Comparison of ENCODE assay signal across 19 mouse cellular contexts in the genomic region with DNA sequence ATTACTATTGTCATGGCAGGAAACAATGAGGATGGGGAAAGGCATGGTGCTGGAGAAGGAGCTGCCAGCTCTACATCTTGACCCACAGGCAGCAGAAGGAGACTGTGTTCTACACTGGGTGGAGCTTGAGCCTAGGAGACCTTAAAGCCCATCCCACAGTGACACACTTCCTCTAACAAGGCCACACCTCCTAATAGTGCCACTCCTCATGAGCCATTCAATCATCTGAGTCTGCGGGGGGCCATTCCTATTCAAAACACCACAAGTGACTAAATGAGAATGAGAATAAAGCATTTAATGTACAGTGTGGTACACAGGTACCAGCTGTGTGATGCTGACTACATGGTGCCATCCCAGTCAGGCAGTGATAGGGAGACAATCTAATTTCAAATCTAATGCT.
"Had no signal": no experiment of that assay in that cellular context is flagged by ENCODE, and none has a peak within 500 bp of the region (broad histone marks: within the 10 kb centered on the region; RNA-seq: fewer than 3 reads in every experiment).

No protein-coding gene starts in this region.

- ATAC-seq: midbrain, embryonic 16.5 days had no signal

- H3K36me3 ChIP-seq: midbrain, embryonic 10.5 days; midbrain, embryonic 12.5 days; neural tube, embryonic 13.5 days; neural tube, embryonic 15.5 days had no signal

- H3K27me3 ChIP-seq: neural tube, embryonic 13.5 days; neural tube, embryonic 15.5 days had no signal

- H3K27ac ChIP-seq: midbrain, embryonic 10.5 days; midbrain, embryonic 12.5 days; neural tube, embryonic 13.5 days; neural tube, embryonic 15.5 days had no signal

- H3K4me2 ChIP-seq: lung, embryonic 14.5 days; midbrain, embryonic 12.5 days; neural tube, embryonic 13.5 days; neural tube, embryonic 15.5 days had no signal

- H3K9ac ChIP-seq: lung, embryonic 14.5 days; midbrain, embryonic 12.5 days; neural tube, embryonic 13.5 days; neural tube, embryonic 15.5 days had no signal

- H3K4me3 ChIP-seq: midbrain, embryonic 10.5 days; midbrain, embryonic 12.5 days; myocyte; neural tube, embryonic 13.5 days; neural tube, embryonic 15.5 days had no signal

- DNase-seq: lung, adult 18-20 months; lung, embryonic 14.5 days; lung, postnatal 10 days; lung, postnatal 4 days; midbrain, embryonic 14.5 days; retina, postnatal 1 day; right cerebral cortex, adult 18-20 months; right cerebral cortex, postnatal 25 days; right cerebral cortex, postnatal 4 days; spleen, adult 18-20 months; thymus, adult 2 months; thymus, postnatal 25 days; thymus, postnatal 4 days had no signal

- H3K4me1 ChIP-seq: midbrain, embryonic 10.5 days; midbrain, embryonic 12.5 days; neural tube, embryonic 13.5 days; neural tube, embryonic 15.5 days had no signal

- H3K9me3 ChIP-seq: midbrain, embryonic 10.5 days; midbrain, embryonic 12.5 days; neural tube, embryonic 13.5 days; neural tube, embryonic 15.5 days had no signal
